Mouse (Mus musculus) mature B cell (primary cell): ENCODE results near the gene Rbck1.

Source experiments
- in situ Hi-C: fragments of 300-500 bp; cut with MboI; formaldehyde crosslinking; loops from 2 replicates; pipeline ENCODE4 v1.14.3; 2019

Rbck1 gene

GRCm38 (mm10) chr2:152303781-152304180, 28.7 kb downstream of the Rbck1 start:
- in situ Hi-C loops: no loop called here

- in situ Hi-C loops: no loop called here
Observed at GRCm38 (mm10) chr2:152302862-152303261, 29.6 kb downstream of the Rbck1 start.

GRCm38 (mm10) chr2:152294541-152294940, 37.9 kb downstream of the Rbck1 start:
- in situ Hi-C loops: no loop called here

DNA sequence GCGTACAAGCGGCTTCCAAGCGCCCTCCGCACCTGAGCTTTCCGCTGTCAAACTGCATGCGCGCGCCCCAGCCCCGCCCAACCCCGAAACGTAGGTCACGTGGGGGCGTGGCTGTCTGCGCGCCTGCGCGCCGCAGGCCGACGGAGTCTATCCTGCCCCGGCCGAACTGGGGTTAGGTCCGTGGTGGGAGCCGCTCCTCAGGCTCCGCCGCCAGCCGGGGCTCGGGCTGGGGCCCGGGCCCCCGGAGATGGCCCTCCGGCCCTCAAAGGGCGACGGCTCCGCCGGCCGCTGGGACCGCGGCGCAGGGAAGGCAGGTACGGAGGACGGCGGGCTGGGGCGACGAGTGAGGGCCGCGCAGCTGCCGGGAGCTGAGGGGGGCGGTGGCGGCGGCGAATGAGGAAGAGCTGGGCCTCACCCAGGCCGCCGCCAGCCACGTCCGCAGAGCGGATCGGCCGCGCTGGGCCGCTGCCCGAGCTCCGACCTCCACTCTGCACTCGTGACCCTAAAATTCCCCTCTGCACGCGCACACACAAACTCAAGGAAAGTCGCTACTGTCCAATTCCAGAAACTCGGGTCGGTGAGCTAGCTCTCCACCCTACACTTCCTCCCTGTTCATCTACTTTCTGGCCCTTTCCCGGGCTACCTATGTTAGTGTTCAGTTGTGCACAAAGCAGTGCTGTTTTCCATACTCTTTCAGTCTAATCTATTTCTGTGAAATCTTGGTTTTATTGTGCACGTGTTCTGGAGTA, 38.6 kb downstream of the Rbck1 start, which contains the start of gene Tbc1d20:
Gene Tbc1d20, plus strand, starts transcription at position 102 of the 749 bp plus-strand sequence.
- in situ Hi-C loops: no loop called here

GRCm38 (mm10) chr2:152293179-152293726, 39.2 kb downstream of the Rbck1 start:
- in situ Hi-C loops: no loop called here

DNA sequence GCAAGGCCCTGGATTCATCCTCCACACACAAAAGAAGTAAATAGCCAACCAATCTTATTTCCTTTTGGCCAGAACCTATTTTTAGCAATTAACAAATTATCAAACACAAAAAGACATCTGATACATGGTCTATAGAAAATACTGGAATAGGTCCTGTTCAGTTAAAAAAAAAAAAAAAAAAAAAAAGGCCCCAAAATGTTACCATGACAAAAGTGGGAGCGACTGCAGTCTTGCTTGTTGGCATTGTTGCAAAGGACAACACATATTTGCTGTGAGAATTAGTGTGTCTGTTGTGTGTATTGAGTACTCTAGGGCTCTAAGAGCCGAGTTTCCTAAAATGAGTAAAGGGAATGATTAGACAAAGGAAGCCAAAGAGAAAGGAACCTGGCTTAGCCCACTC, 40.0 kb downstream of the Rbck1 start:
- in situ Hi-C loops: no loop called here

GRCm38 (mm10) chr2:152289623-152290022, 42.8 kb downstream of the Rbck1 start:
- in situ Hi-C loops: loop anchor here (10.0 kb wide), 1 partner anchor 55 kb away; no protein-coding TSS in a partner anchor

GRCm38 (mm10) chr2:152288046-152288445, 44.4 kb downstream of the Rbck1 start:
- in situ Hi-C loops: loop anchor here (10.0 kb wide), 1 partner anchor 53 kb away; no protein-coding TSS in a partner anchor

DNA sequence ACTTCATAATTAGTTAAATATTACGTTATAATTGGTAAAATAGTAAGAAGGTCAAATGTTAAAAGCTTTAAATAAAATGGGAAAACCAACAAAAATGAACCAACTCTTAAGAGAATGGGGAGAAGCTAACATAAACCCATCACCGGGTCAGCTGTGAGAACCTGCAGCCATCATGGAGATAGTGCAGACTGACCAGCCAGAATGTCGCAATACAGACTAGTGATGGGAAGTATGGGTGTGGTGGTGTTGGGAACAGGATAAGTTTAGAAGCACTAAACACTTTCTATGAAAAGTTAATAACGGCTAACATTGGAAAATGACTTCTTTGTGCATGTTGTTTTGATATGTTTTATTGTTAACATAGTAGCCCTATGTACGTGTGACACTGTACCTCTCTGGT, 44.9 kb downstream of the Rbck1 start:
- in situ Hi-C loops: loop anchor here (10.0 kb wide), 1 partner anchor 53 kb away; no protein-coding TSS in a partner anchor

DNA sequence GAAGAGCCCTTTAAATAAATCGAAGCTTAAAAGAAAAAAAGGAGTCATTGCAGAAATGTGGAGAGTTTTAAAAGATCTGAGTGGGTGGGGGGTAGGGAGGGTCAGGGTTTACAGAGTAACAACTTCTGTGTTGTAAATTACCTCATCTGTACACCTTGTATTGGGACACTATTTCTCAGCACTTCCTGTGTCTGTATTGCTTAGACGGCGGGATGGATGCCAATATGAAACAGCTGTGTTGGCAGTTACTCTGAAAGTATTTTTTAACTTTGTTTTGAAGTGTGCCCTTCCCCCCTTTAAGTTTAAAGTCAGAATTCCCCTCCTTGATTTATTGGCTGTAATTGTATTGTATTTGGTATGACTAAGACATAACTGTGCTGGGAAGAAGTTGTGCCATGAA, 51.0 kb downstream of the Rbck1 start:
- in situ Hi-C loops: loop anchor here (10.0 kb wide), 1 partner anchor 47 kb away; no protein-coding TSS in a partner anchor

DNA sequence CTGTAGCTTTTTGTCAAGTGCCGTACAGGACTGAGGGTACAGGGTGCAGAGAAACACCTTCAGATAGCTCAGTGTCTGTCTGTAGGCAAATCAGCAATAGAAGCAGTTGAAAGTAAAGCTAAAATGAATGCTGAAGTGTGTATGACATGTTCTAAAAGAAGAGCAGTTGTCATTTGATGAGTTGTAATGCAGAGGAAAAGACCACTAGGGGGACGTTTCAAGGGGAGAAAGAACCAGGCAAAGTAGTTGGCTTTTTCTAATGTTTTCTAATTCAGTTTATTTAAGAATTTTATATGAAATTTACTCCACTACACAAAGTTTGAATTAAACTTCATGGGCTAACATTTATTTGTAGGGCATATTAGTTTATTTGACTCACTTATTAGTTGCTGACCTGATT, 58.8 kb downstream of the Rbck1 start:
- in situ Hi-C loops: no loop called here
